Mouse (Mus musculus) embryo, embryonic 11 days (tissue): ENCODE measurements at regions not wholly inside any gene's neighbourhood (a gene's known extent, or its start where the extent isn't known, plus 50 kb on each side); places are given as distances from the start of the nearest gene placed in this dataset.

Source experiments
- DNase-seq: peaks from one replicate; pipeline ENCODE4 v3.0.0-alpha.2; 2015

GRCm38 (mm10) chr7:121214181-121214580 lies 132.7 kb downstream of the Otoa start:
- no peak for DNase-seq

- DNase-seq: no peak
Measured at GRCm38 (mm10) chr7:121215032-121215431, 133.6 kb downstream of the Otoa start.

- DNase-seq: no peak
Measured at GRCm38 (mm10) chr7:121215735-121216134, 134.3 kb downstream of the Otoa start.

- no peak for DNase-seq
Measured at GRCm38 (mm10) chr7:121218031-121218430, 136.6 kb downstream of the Otoa start.

GRCm38 (mm10) chr7:121221158-121221557 lies 139.7 kb downstream of the Otoa start:
- no peak for DNase-seq

- DNase-seq: no peak
Measured at GRCm38 (mm10) chr7:121231881-121232280, 150.4 kb downstream of the Otoa start.

GRCm38 (mm10) chr7:121234831-121235230 lies 153.4 kb downstream of the Otoa start:
- no peak for DNase-seq

GRCm38 (mm10) chr7:121239731-121240130 lies 151.9 kb upstream of the Hs3st2 start:
- DNase-seq: no peak

GRCm38 (mm10) chr7:121247845-121248244 lies 143.8 kb upstream of the Hs3st2 start:
- no peak for DNase-seq

- DNase-seq: no peak
Measured at GRCm38 (mm10) chr7:121257466-121257865, 134.2 kb upstream of the Hs3st2 start.

- peak; percentile 75 for DNase-seq
Measured at GRCm38 (mm10) chr7:121258826-121259496, 132.7 kb upstream of the Hs3st2 start.

- no peak for DNase-seq
Measured at GRCm38 (mm10) chr7:121259497-121260009, 132.1 kb upstream of the Hs3st2 start.

GRCm38 (mm10) chr7:121269358-121269757 lies 122.3 kb upstream of the Hs3st2 start:
- no peak for DNase-seq

- DNase-seq: no peak
Measured at GRCm38 (mm10) chr7:121280597-121280996, 111.1 kb upstream of the Hs3st2 start.

- DNase-seq: no peak
Measured at GRCm38 (mm10) chr7:121282154-121282553, 109.5 kb upstream of the Hs3st2 start.

GRCm38 (mm10) chr7:121289737-121290136 lies 101.9 kb upstream of the Hs3st2 start:
- no peak for DNase-seq

- DNase-seq: no peak
Measured at GRCm38 (mm10) chr7:121296151-121296695, 95.4 kb upstream of the Hs3st2 start.

- peak; percentile 25 for DNase-seq
Measured at GRCm38 (mm10) chr7:121312961-121313587, 78.6 kb upstream of the Hs3st2 start.

- DNase-seq: no peak
Measured at GRCm38 (mm10) chr7:121314521-121314920, 77.1 kb upstream of the Hs3st2 start.

- DNase-seq: no peak
Measured at GRCm38 (mm10) chr7:121329274-121329673, 62.4 kb upstream of the Hs3st2 start.

- no peak for DNase-seq
Measured at GRCm38 (mm10) chr7:121332532-121332931, 59.1 kb upstream of the Hs3st2 start.

- no peak for DNase-seq
Measured at GRCm38 (mm10) chr7:121335390-121336109, 56.1 kb upstream of the Hs3st2 start.

GRCm38 (mm10) chr7:121339942-121340341 lies 51.7 kb upstream of the Hs3st2 start:
- no peak for DNase-seq
